Mouse (Mus musculus) neural tube, postnatal 0 days (tissue): Measurements from ENCODE around the gene Pola2. TPM values are rescaled to one million over a fixed set of nuclear protein-coding genes. Genes with fewer than 3 reads are reported as not detected.

Experiments used
- polyA plus RNA-seq: library from polyadenylated mRNA; unstranded; fragments of >200 nt; fragmentation: Nextera tagmentation; extraction: Ambion mirVana; gene quantifications from 2 replicates; pipeline ENCODE4 v1.2.1, GENCODE M21; 2015

Gene Pola2
- 15.5 and 17.6 TPM in 2 replicates for polyA plus RNA-seq

DNA sequence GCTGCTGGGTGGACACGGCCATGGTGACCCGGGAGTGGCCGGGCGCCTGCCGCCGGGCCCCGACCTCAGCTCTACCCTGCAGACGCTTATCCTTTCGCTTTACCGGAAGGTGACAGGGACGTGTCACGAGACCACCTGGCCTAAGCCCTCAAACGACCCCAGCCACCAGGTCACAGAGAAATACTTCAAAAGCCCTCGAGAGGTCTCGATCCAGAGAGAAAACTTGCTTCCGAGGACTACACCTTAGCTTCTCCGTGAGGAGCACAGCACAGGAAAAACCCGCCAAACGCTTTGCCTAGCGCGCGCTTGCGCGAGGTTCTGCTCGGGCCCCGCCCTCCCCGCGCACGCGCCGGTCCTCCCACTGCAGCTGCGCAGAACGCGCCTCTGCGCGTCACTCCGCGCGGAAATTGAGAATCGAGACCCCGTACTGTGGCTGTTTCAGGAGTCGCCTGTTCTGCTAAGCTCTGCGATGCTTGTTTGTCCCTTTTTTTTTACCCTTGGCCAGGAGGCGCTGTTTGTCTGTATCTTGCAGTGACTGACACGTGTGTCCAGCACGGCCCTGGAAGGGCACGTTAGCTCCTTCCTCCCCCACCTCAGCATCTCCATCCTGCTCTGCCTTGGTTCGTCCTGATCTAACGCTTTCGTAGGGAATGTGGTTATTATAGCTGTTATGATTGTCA is at the start of gene Pola2:
Gene Pola2, minus strand, starts transcription at position 320 of the 680 bp plus-strand sequence.

DNA sequence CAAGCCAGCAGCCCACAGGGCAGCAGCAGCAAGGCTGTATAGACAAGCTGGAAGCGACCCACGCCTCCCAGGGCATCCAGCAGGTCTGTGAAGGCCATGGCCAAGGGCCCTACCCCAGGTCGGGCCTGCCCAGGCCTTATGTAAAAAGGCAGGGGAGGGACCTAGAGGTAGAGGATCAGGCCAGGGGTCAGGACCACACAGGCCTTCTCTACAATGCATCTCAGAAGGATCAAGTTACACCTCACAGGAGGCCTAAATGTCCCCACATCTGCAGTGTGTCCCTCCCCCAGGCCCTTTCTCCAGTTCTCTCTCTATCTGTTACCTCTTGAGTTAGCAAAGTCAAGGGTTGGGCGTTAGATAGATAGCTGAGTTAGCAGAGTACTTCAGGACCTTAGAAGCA is 22.0 kb upstream of the Pola2 start, which contains the start of gene Slc22a20:
Gene Slc22a20, minus strand, starts transcription at position 101 of the 400 bp plus-strand sequence.

DNA sequence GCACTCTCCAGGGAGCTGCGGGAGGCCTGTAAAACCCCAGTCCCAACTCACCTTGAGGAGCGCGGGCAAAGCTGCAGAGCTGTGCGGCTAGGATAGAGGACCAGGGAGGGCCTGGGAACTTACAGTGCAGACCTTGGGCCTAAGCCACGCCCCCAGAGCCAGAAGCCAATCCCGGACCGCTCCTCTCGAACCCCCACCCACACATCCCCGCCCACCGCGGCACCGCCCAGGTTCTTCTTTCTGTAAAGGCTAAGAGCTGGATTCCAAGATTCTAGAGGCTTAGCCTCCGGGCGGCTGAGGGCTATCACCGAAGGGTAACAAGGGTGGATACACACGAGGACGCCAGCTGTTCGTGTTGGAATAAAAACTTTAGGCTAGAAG is 39.3 kb downstream of the Pola2 start, which contains the start of gene Cdc42ep2:
Gene Cdc42ep2, minus strand, starts transcription at position 104 of the 381 bp plus-strand sequence.

DNA sequence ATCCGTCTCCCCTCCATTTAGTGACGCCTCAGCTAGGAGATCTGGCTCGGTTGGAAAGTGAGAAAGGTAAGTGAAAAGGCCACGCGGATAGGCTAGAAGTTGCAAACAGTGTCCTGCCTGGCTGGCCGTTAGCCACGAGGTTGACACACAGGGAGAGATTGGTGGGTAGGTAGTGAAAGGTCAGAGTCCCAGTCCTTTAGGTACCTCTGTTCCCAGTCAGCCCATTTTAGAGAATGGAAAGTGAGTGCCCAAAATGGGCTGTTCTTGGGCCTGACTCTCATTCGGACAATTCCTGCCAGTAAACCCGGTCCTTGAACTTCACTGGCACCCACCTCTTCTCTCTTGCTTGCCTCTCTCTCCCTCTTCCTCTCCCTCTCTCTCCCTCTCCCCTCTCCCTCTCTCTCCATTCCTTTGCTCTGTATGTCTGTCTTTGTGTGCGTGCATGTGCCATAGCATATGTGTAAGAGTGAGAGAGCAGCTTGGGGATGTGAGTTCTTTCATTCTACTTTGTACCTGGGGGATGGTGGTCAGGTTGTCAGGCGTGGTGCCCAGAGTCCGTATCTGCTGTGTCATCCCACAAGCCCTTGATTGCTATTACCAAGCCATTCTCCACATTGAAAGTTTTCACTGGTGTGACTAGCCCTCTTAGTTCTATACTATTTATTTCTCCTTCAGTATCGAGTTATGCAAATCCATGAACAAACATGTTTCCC is 50.8 kb downstream of the Pola2 start, which contains the start of gene Dpf2:
Gene Dpf2, minus strand, starts transcription at position 4 of the 713 bp plus-strand sequence.

DNA sequence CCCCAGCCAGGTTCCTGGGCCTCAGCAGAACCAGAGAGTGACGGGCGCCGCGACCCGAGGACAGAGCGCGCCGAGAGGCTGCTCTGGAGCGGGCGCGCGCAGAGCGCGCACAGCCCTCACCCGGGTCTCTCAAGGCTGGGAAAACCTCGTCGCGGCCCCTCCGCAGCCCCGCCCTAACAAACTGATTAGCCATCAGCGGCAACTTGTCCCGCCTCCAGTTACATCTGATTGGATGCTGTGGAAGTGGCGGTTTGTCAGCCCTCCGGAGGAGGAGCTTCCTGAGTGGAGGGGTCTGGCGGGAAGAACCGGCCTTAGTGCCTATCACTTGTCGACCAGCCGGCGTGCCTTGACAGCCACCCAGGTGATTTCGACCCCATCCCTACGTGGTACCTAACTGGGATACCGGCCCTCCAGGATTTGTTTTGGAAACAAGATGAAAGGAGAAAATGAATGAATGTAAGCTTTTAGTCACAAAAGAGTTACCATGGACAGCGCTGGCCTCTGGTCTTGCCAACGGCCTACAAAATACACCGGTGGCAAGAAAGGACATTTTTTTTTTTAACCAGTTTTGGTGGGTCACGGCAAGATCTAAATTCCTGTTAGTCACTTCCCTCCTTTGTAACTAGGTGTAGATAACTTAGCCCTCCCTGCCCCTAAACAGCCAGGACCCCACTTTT is 69.9 kb downstream of the Pola2 start, which contains the start of gene Tigd3:
Gene Tigd3, minus strand, starts transcription at position 148 of the 677 bp plus-strand sequence.

Other genes with a start within 250 kb of the Pola2 start
- gene Ehbp1l1, start 237.9 kb downstream of the Pola2 start, polyA plus RNA-seq, result 39.6 and 46.6 TPM in 2 replicates
- gene Fam89b, start 234.5 kb downstream of the Pola2 start, polyA plus RNA-seq, result 111 and 124 TPM in 2 replicates
- 20.0 and 20.8 TPM in 2 replicates for gene Ltbp3, start 223.3 kb downstream of the Pola2 start, polyA plus RNA-seq
- 75.6 and 85.9 TPM in 2 replicates for gene Scyl1, start 192.8 kb downstream of the Pola2 start, polyA plus RNA-seq
- 12.2 and 12.5 TPM in 2 replicates for gene Frmd8, start 88.9 kb downstream of the Pola2 start, polyA plus RNA-seq
- gene Slc25a45, start 86.4 kb downstream of the Pola2 start, polyA plus RNA-seq, result 2.9 TPM in 2 replicates
- 6.3 and 8.0 TPM in 2 replicates for gene Tigd3, start 70.1 kb downstream of the Pola2 start, polyA plus RNA-seq
- 49.1 and 55.8 TPM in 2 replicates for gene Dpf2, start 51.2 kb downstream of the Pola2 start, polyA plus RNA-seq
- gene Cdc42ep2, start 39.4 kb downstream of the Pola2 start, polyA plus RNA-seq, result 18.7 and 21.8 TPM in 2 replicates
- gene Slc22a20, start 21.9 kb upstream of the Pola2 start, polyA plus RNA-seq, result not detected in 2 replicates
- gene Capn1, start 51.7 kb upstream of the Pola2 start, polyA plus RNA-seq, result 5.2 and 5.8 TPM in 2 replicates
- gene Syvn1, start 82.4 kb upstream of the Pola2 start, polyA plus RNA-seq, result 28.0 and 31.6 TPM in 2 replicates
- gene Mrpl49, start 93.6 kb upstream of the Pola2 start, polyA plus RNA-seq, result 51.3 and 60.2 TPM in 2 replicates
- gene Fau, start 93.6 kb upstream of the Pola2 start, polyA plus RNA-seq, result 603 and 680 TPM in 2 replicates
- 44.4 and 45.4 TPM in 2 replicates for gene Znhit2, start 97.0 kb upstream of the Pola2 start, polyA plus RNA-seq
- 53.5 and 57.5 TPM in 2 replicates for gene Tm7sf2, start 104.2 kb upstream of the Pola2 start, polyA plus RNA-seq
- gene Vps51, start 113.0 kb upstream of the Pola2 start, polyA plus RNA-seq, result 76.7 and 77.3 TPM in 2 replicates
- gene Tmem262, start 115.8 kb upstream of the Pola2 start, polyA plus RNA-seq, result not detected in 2 replicates
- 0.75 TPM in 1 of 2 replicates, not detected in the other for gene Gm28374, start 118.1 kb upstream of the Pola2 start, polyA plus RNA-seq
- 75.3 and 75.4 TPM in 2 replicates for gene Zfpl1, start 120.8 kb upstream of the Pola2 start, polyA plus RNA-seq
- 2.8 and 3.1 TPM in 2 replicates for gene Cdca5, start 120.8 kb upstream of the Pola2 start, polyA plus RNA-seq
- gene AC131692.1, start 130.2 kb upstream of the Pola2 start, polyA plus RNA-seq, result not detected in 2 replicates
- 0.27 TPM in 2 replicates for gene Naaladl1, start 141.6 kb upstream of the Pola2 start, polyA plus RNA-seq
- gene Sac3d1, start 154.4 kb upstream of the Pola2 start, polyA plus RNA-seq, result 53.9 and 58.0 TPM in 2 replicates
- gene Snx15, start 164.1 kb upstream of the Pola2 start, polyA plus RNA-seq, result 51.8 and 61.0 TPM in 2 replicates
- 0.18 TPM in 1 of 2 replicates, not detected in the other for gene Batf2, start 176.8 kb upstream of the Pola2 start, polyA plus RNA-seq
- 163 TPM in 2 replicates for gene Arl2, start 177.3 kb upstream of the Pola2 start, polyA plus RNA-seq
- gene Majin, start 220.2 kb upstream of the Pola2 start, polyA plus RNA-seq, result not detected in 2 replicates